Mouse (Mus musculus): ENCODE results near the gene Hs2st1. TPM values are rescaled to one million over a fixed set of nuclear protein-coding genes. Genes with fewer than 3 reads are reported as not detected.

Hs2st1 gene
- polyA plus RNA-seq, 1 experiment: not detected

GRCm38 (mm10) chr3:144597121-144597520 lies 27.1 kb upstream of the Hs2st1 start:
- no peak overlapping the region for H3K27ac ChIP-seq (ENCODE audit: insufficient read depth, low read depth, low read length)
- 53% methylated on average over 4 of the region's 4 CpGs for WGBS
- no peak for TF ChIP-seq CTCF (IDR thresholded peaks at IDR 0.05; ENCODE audit: insufficient read depth, low read depth, low read length)
- TF ChIP-seq POLR2A (IDR thresholded peaks at IDR 0.05; ENCODE audit: insufficient read depth, low read depth, low read length): no peak
- no peaks in the 10 kb centered on the region for H3K4me1 ChIP-seq (ENCODE audit: control insufficient read depth, insufficient read depth, low read length)
- no peak overlapping the region for H3K4me3 ChIP-seq (ENCODE audit: insufficient read depth, low read depth, low read length)

- WGBS: 83% methylated on average over 9 of the region's 9 CpGs
- Histone ChIP-seq H3K4me3 (ENCODE audit: insufficient read depth, low read depth, low read length) (no peak overlapping the region), H3K4me1 (ENCODE audit: control insufficient read depth, insufficient read depth, low read length) (peaks cover 5% of the 10 kb centered on the region), H3K27ac (ENCODE audit: insufficient read depth, low read depth, low read length) (no peak overlapping the region)
- TF ChIP-seq POLR2A (IDR thresholded peaks at IDR 0.05; ENCODE audit: insufficient read depth, low read depth, low read length) (no peak), CTCF (IDR thresholded peaks at IDR 0.05; ENCODE audit: insufficient read depth, low read depth, low read length) (no peak)
Observed at GRCm38 (mm10) chr3:144592992-144593785, 23.2 kb upstream of the Hs2st1 start.

- WGBS: 52% methylated on average over 8 of the region's 8 CpGs
- H3K27ac ChIP-seq (ENCODE audit: insufficient read depth, low read depth, low read length): no peak overlapping the region
- H3K4me3 ChIP-seq (ENCODE audit: insufficient read depth, low read depth, low read length): no peak overlapping the region
- TF ChIP-seq POLR2A (IDR thresholded peaks at IDR 0.05; ENCODE audit: insufficient read depth, low read depth, low read length): no peak
- no peak for TF ChIP-seq CTCF (IDR thresholded peaks at IDR 0.05; ENCODE audit: insufficient read depth, low read depth, low read length)
- peaks cover 9% of the 10 kb centered on the region for H3K4me1 ChIP-seq (ENCODE audit: control insufficient read depth, insufficient read depth, low read length)
Observed at GRCm38 (mm10) chr3:144589189-144589890, 19.4 kb upstream of the Hs2st1 start.

GRCm38 (mm10) chr3:144586731-144587130 lies 16.8 kb upstream of the Hs2st1 start:
- H3K27ac ChIP-seq (ENCODE audit: insufficient read depth, low read depth, low read length): no peak overlapping the region
- 56% methylated on average over 7 of the region's 7 CpGs for WGBS

GRCm38 (mm10) chr3:144584789-144585553 lies 15.0 kb upstream of the Hs2st1 start:
- 75% methylated on average over 6 of the region's 6 CpGs for WGBS
- no peak overlapping the region for H3K27ac ChIP-seq (ENCODE audit: insufficient read depth, low read depth, low read length)
- no peak for TF ChIP-seq POLR2A (IDR thresholded peaks at IDR 0.05; ENCODE audit: insufficient read depth, low read depth, low read length)
- no peak for TF ChIP-seq CTCF (IDR thresholded peaks at IDR 0.05; ENCODE audit: insufficient read depth, low read depth, low read length)
- no peak overlapping the region for H3K4me3 ChIP-seq (ENCODE audit: insufficient read depth, low read depth, low read length)
- H3K4me1 ChIP-seq (ENCODE audit: control insufficient read depth, insufficient read depth, low read length): peaks cover 14% of the 10 kb centered on the region

More at GRCm38 (mm10) chr3:144586731-144587130, 16.8 kb upstream of the Hs2st1 start:
- TF ChIP-seq POLR2A (IDR thresholded peaks at IDR 0.05; ENCODE audit: insufficient read depth, low read depth, low read length) (no peak), CTCF (IDR thresholded peaks at IDR 0.05; ENCODE audit: insufficient read depth, low read depth, low read length) (no peak)
- Histone ChIP-seq H3K4me1 (ENCODE audit: control insufficient read depth, insufficient read depth, low read length) (peaks cover 10% of the 10 kb centered on the region), H3K4me3 (ENCODE audit: insufficient read depth, low read depth, low read length) (no peak overlapping the region)

- Histone ChIP-seq H3K4me1 (ENCODE audit: control insufficient read depth, insufficient read depth, low read length) (peaks cover 8% of the 10 kb centered on the region), H3K4me3 (ENCODE audit: insufficient read depth, low read depth, low read length) (no peak overlapping the region), H3K27ac (ENCODE audit: insufficient read depth, low read depth, low read length) (no peak overlapping the region)
- WGBS: 69% methylated on average over 5 of the region's 5 CpGs
- TF ChIP-seq CTCF (IDR thresholded peaks at IDR 0.05; ENCODE audit: insufficient read depth, low read depth, low read length) (no peak), POLR2A (IDR thresholded peaks at IDR 0.05; ENCODE audit: insufficient read depth, low read depth, low read length) (no peak)
Observed at GRCm38 (mm10) chr3:144583789-144584188, 13.8 kb upstream of the Hs2st1 start.

- H3K4me3 ChIP-seq (ENCODE audit: insufficient read depth, low read depth, low read length): no peak overlapping the region
- H3K27ac ChIP-seq (ENCODE audit: insufficient read depth, low read depth, low read length): no peak overlapping the region
- H3K4me1 ChIP-seq (ENCODE audit: control insufficient read depth, insufficient read depth, low read length): peaks cover 8% of the 10 kb centered on the region
- no peak for TF ChIP-seq CTCF (IDR thresholded peaks at IDR 0.05; ENCODE audit: insufficient read depth, low read depth, low read length)
- TF ChIP-seq POLR2A (IDR thresholded peaks at IDR 0.05; ENCODE audit: insufficient read depth, low read depth, low read length): no peak
- 97% methylated on average over 4 of the region's 4 CpGs for WGBS
Observed at GRCm38 (mm10) chr3:144582306-144582705, 12.3 kb upstream of the Hs2st1 start.

- no peak for TF ChIP-seq CTCF (IDR thresholded peaks at IDR 0.05; ENCODE audit: insufficient read depth, low read depth, low read length)
- no peak for TF ChIP-seq POLR2A (IDR thresholded peaks at IDR 0.05; ENCODE audit: insufficient read depth, low read depth, low read length)
- Histone ChIP-seq H3K27ac (ENCODE audit: insufficient read depth, low read depth, low read length) (no peak overlapping the region), H3K4me3 (ENCODE audit: insufficient read depth, low read depth, low read length) (no peak overlapping the region), H3K4me1 (ENCODE audit: control insufficient read depth, insufficient read depth, low read length) (peaks cover 8% of the 10 kb centered on the region)
- WGBS: 87% methylated on average over 3 of the region's 3 CpGs
Observed at GRCm38 (mm10) chr3:144581842-144582241, 11.9 kb upstream of the Hs2st1 start.

Data from olfactory bulb, adult 2 months (tissue).